Mouse (Mus musculus): ENCODE measurements around the gene Olfr1259.
"Not testable (repeated sequence)": the region's sequence is repeated elsewhere in the genome, so short reads cannot be mapped to it uniquely, and the experiment has no call there.

Gene Olfr1259

DNA sequence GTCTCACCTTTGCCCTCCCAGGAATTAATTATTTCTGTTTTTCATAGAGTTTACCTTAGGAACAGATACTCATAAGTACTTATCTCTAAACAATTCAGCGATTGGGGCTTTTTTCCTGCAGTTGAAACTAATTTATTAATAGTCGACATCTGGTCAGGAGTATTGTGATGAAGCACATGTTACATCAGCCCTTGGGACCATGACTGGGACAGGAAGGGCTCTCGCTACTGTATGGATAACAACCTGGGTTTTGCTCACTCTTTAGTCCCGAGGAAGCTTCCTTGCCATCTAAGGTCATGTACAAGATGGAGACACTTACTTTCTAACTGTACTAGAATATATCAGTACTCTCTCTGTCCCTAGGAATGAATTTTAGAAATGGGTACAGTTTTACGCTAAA lies at the start of gene Olfr1259:
Gene Olfr1259 (minus strand): TSS at position 101 of the 400 bp plus-strand sequence.
- DNase-seq = no peak

DNA sequence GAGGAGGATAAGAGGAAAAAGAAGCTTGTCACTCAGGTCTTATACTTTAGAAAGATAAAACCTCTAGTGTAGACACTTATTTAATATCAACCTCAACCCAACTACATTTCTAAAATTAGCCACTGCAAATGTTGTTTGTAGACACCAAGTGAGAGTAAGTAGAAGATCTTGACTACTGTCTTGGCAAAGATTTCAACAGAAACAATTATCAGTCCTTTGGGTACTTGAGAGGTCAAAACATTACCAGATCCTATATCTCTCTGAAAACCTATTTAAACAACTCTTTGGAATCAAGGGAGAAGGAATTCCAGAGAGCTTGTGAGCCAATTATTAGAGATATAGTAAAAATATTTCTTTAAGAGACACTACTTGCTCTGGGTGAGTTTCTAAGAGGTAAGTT lies 42.5 kb upstream of the Olfr1259 start, which contains the start of gene Olfr1261:
Gene Olfr1261 (plus strand): TSS at position 301 of the 400 bp plus-strand sequence.
- DNase-seq = no peak

DNA sequence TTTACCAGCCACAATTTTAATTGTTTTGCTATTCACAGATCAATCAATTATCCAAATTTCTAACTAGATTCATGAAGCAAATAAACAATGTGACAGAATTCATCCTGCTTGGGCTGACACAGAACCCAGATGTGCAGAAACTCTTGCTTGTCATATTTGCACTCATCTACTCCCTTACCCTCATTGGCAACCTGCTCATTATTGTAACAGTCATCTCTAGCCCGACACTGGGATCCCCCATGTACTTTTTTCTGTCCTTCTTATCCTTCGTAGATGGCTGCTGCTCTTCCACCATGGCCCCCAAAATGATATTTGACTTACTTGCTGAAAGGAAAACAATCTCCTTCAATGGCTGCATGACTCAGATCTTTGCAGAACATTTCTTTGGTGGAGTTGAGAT lies 29.2 kb upstream of the Olfr1259 start:
- DNase-seq = no peak

- no peak for DNase-seq
These were observed 25.7 kb upstream of the Olfr1259 start, which contains the start of gene Olfr1260 for GRCm38 (mm10) chr2:89974184-89974583. Olfr1260 (plus strand) TSS chr2:89974340.

GRCm38 (mm10) chr2:89927009-89927408 lies 21.5 kb downstream of the Olfr1259 start, which contains the start of gene Olfr1258:
Olfr1258 (plus strand) TSS chr2:89927309.
- no peak for DNase-seq

- not testable (repeated sequence) for DNase-seq
These were observed 35.8 kb downstream of the Olfr1259 start for GRCm38 (mm10) chr2:89912616-89913015.

Measured in lung, adult 18-20 months (tissue).